Mouse (Mus musculus) liver, embryonic 15.5 days (tissue): ENCODE measurements around the gene Gtf2e1. TPM values are rescaled to one million over a fixed set of nuclear protein-coding genes. Genes with fewer than 3 reads are reported as not detected.

Source experiments
- ATAC-seq: fragments of 200-750 bp; cut with Nextera tagmentation; 2 replicates; pipeline ENCODE4 v1.8.0; 2017; ENCODE audit warnings: moderate number of reproducible peaks, mild to moderate bottlenecking, moderate library complexity; ENCODE audit not compliant: insufficient read depth
- H3K27ac ChIP-seq: fragments of 300-500 bp; sonication (generic); replicated peaks from 2 replicates; pipeline ENCODE4 v1.5.1; 2015; ENCODE audit warnings: mild to moderate bottlenecking, inconsistent platforms
- H3K27me3 ChIP-seq: fragments of 300-500 bp; sonication (generic); 2 replicates; pipeline ENCODE4 v1.6.1; 2015; ENCODE audit warnings: mild to moderate bottlenecking, inconsistent platforms
- H3K36me3 ChIP-seq: fragments of 300-500 bp; sonication (generic); replicated peaks from 2 replicates; pipeline ENCODE4 v1.6.1; 2015; ENCODE audit warnings: moderate library complexity, mild to moderate bottlenecking, inconsistent platforms
- H3K4me1 ChIP-seq: fragments of 300-500 bp; sonication (generic); replicated peaks from 2 replicates; pipeline ENCODE4 v1.6.1; 2015; ENCODE audit warnings: inconsistent platforms
- H3K4me2 ChIP-seq: fragments of 300-500 bp; sonication (generic); 2 replicates; pipeline ENCODE4 v1.6.1; 2015; ENCODE audit warnings: moderate library complexity, mild to moderate bottlenecking, inconsistent platforms
- H3K4me3 ChIP-seq: fragments of 300-500 bp; sonication (generic); replicated peaks from 2 replicates; pipeline ENCODE4 v1.5.1; 2015; ENCODE audit warnings: mild to moderate bottlenecking, inconsistent platforms
- H3K9ac ChIP-seq: fragments of 300-500 bp; sonication (generic); 2 replicates; pipeline ENCODE4 v1.6.1; 2015; ENCODE audit warnings: moderate library complexity, mild to moderate bottlenecking, inconsistent platforms
- H3K9me3 ChIP-seq: fragments of 300-500 bp; sonication (generic); replicated peaks from 2 replicates; pipeline ENCODE4 v1.6.1; 2016; ENCODE audit warnings: inconsistent platforms
- WGBS: fragments of 180-500 bp; shearing (Covaris S2); methylation state at CpG from one replicate; pipeline ENCODE4 v1.1.7; 2015; ENCODE audit warnings: mixed read lengths; ENCODE audit not compliant: insufficient replicate concordance; 5-methylcytosine and 5-hydroxymethylcytosine counted together
- polyA plus RNA-seq: library from polyadenylated mRNA; unstranded; fragments of >200 nt; fragmentation: Nextera tagmentation; extraction: Ambion mirVana; gene quantifications from 2 replicates; pipeline ENCODE4 v1.2.1, GENCODE M21; 2015

Gene Gtf2e1
- polyA plus RNA-seq, 1 experiment from 2014 or later: 7.6 TPM

DNA sequence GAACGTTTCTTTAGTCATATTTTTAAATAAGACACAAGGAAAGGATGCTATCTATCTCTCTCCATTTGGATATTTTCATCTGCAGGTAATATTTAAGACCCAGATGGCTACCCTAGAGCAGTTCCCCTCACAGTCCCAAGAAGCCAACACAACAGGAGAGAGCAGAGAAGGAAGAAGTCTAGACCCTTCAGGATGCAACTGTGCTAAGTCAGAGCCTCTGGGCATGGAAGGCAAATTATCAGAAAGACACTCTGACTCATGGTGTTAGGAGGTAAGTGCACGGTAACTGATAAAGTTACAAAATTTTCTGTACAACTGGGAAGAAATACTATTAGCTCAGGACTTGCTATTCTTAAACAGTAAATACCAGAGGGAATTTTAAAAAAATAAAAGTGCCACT lies 20.9 kb downstream of the Gtf2e1 start:
- Histone ChIP-seq H3K9me3 (peaks cover 3% of the 10 kb centered on the region; the same call in 1 of the 2 replicates), H3K27me3 (no peaks in the 10 kb centered on the region), H3K4me1 (no peaks in the 10 kb centered on the region), H3K9ac (no peak overlapping the region), H3K36me3 (peaks cover 48% of the 10 kb centered on the region), H3K4me3 (no peak overlapping the region), H3K27ac (no peak overlapping the region), H3K4me2 (no peak overlapping the region)
- WGBS: 46% methylated on average over 2 of the region's 2 CpGs
- ATAC-seq: no peak

DNA sequence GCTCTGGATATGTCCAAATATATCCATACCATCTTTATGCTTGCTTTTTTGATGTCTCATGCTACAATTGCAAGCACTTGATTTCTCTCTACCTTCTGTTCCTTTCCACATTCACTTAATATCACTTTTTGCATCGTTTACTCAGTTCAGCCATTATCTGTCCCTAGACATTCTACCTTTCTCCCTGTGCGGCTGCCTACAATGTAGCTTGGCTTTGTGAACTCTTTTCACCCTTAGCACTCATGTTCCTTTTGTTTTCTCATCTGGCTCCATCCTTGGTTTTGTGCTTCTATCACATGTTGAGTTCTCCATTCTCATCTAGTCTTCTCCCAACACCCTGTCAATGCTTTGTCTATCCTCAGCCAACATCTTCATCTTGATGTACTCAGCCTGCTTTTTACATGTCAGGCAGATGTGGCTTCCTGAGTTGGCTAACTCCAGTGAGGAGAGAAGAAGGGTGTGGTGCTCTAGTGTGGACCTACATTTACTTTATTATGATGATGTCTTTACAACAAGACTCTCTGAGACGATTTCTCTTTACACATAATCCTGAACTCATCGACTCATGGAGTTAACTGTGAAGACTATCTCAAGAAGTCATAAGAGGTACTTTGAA lies 21.9 kb downstream of the Gtf2e1 start:
- H3K36me3 ChIP-seq: peaks cover 42% of the 10 kb centered on the region

GRCm38 (mm10) chr16:37516376-37516993 lies 23.1 kb downstream of the Gtf2e1 start:
- no peak overlapping the region for H3K27ac ChIP-seq
- H3K27me3 ChIP-seq: no peaks in the 10 kb centered on the region
- peaks cover 35% of the 10 kb centered on the region for H3K36me3 ChIP-seq
- no peak overlapping the region for H3K9ac ChIP-seq
- no peak overlapping the region for H3K4me2 ChIP-seq
- no peak for ATAC-seq
- no peaks in the 10 kb centered on the region for H3K9me3 ChIP-seq
- WGBS: 63% methylated on average over 6 of the region's 6 CpGs
- H3K4me3 ChIP-seq: no peak overlapping the region
- no peaks in the 10 kb centered on the region for H3K4me1 ChIP-seq

More for the DNA sequence above, 21.9 kb downstream of the Gtf2e1 start:
- H3K9ac ChIP-seq: no peak overlapping the region
- no peaks in the 10 kb centered on the region for H3K9me3 ChIP-seq
- H3K4me3 ChIP-seq: no peak overlapping the region
- no peaks in the 10 kb centered on the region for H3K4me1 ChIP-seq
- H3K27ac ChIP-seq: no peak overlapping the region
- 71% methylated on average over 4 of the region's 4 CpGs for WGBS
- H3K27me3 ChIP-seq: no peaks in the 10 kb centered on the region
- H3K4me2 ChIP-seq: no peak overlapping the region
- no peak for ATAC-seq

DNA sequence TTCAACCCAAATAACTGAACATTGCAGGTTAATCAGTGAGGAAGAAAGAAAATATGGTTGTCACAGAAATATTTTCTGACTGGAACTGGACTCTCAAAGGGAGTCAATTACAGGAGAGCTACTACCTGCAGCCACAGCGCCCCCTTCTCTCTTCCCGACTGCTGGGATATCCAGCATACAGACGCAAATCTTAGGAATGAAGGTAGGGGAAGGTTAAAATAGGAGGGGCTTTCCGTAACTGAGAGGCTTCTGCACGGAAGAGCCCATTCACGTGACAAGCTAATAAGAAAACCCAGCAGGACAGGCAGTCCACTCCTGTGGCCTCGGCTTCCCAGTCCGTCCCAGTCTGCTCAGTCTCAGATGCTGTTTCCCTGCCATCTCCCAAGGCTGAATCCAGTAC lies 24.9 kb downstream of the Gtf2e1 start:
- H3K27me3 ChIP-seq: no peaks in the 10 kb centered on the region
- 85% methylated on average over 8 of the region's 8 CpGs for WGBS
- no peaks in the 10 kb centered on the region for H3K9me3 ChIP-seq
- no peak overlapping the region for H3K9ac ChIP-seq
- ATAC-seq: no peak
- H3K4me3 ChIP-seq: no peak overlapping the region
- no peak overlapping the region for H3K27ac ChIP-seq
- H3K4me1 ChIP-seq: no peaks in the 10 kb centered on the region
- H3K36me3 ChIP-seq: peaks cover 30% of the 10 kb centered on the region
- H3K4me2 ChIP-seq: no peak overlapping the region

DNA sequence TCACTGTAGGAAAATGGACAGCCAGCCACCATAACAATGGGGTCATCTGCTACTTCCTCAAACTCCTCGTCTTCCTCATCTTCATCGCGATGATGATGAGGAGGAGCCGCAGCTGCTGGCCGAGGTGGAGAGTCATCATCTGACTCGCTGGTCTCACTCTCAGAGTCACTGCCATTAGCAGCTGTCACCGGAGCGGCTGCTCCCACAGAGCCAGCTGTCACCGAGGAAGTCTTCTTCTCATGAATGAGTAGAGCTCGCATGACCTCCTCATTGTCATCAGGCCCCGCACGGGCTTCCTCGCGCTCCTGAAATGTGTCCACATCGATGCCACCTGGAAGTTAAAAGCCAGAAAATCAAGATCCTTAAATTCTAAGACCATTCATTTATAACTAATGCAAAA lies 28.1 kb downstream of the Gtf2e1 start:
- Histone ChIP-seq H3K9me3 (no peaks in the 10 kb centered on the region), H3K27ac (no peak overlapping the region), H3K9ac (no peak overlapping the region), H3K4me2 (no peak overlapping the region), H3K4me1 (no peaks in the 10 kb centered on the region), H3K36me3 (peaks cover 25% of the 10 kb centered on the region), H3K4me3 (no peak overlapping the region), H3K27me3 (no peaks in the 10 kb centered on the region)
- 88% methylated on average over 15 of the region's 15 CpGs for WGBS
- no peak for ATAC-seq

DNA sequence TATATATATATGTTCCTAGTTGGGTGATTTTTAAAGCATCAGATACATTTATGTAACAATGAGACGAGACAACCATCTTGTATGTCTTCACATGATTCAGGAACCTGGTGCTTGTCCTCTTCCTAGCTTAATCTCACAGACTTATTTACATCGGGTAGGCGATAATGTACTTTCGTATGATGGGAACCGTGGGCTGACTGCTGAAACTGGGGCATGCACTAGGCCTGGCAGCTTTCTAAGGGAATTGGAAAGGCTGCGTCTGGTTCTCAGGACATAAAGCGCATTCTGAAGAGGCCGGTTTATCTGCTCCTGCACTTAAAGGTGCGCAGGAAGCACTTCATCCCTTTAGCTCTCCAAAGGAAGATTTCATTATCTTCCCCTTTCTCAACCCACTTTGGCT lies 32.8 kb downstream of the Gtf2e1 start:
- Histone ChIP-seq H3K4me1 (no peaks in the 10 kb centered on the region), H3K4me3 (no peak overlapping the region), H3K4me2 (no peak overlapping the region), H3K27me3 (no peaks in the 10 kb centered on the region), H3K9ac (no peak overlapping the region), H3K9me3 (no peaks in the 10 kb centered on the region), H3K27ac (no peak overlapping the region), H3K36me3 (peaks cover 13% of the 10 kb centered on the region)
- no peak for ATAC-seq
- WGBS: 77% methylated on average over 9 of the region's 9 CpGs

DNA sequence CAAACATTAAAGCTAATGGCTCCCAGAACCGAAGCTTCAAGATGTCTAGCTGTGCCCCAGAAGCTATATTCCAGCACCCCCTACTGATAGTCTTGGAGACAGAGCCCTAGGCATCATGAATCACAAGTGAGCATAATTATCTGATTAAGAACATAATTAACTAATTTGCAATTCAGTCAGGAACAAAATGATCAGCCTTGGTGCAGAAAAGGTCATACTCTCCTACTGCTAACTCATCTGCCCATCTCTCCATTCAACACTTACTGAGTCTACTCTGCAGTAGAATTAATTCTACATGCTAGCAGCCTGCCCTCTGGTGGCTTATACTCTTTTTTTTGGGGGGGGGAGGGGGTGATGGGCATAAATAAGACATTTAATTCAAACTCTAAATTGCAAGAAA lies 35.1 kb downstream of the Gtf2e1 start:
- Histone ChIP-seq H3K9me3 (no peaks in the 10 kb centered on the region), H3K4me3 (no peak overlapping the region), H3K9ac (no peak overlapping the region), H3K36me3 (no peaks in the 10 kb centered on the region), H3K27ac (no peak overlapping the region), H3K4me2 (no peak overlapping the region), H3K4me1 (no peaks in the 10 kb centered on the region), H3K27me3 (no peaks in the 10 kb centered on the region)
- no peak for ATAC-seq
- 43% methylated on average over 1 of the region's 1 CpGs for WGBS

DNA sequence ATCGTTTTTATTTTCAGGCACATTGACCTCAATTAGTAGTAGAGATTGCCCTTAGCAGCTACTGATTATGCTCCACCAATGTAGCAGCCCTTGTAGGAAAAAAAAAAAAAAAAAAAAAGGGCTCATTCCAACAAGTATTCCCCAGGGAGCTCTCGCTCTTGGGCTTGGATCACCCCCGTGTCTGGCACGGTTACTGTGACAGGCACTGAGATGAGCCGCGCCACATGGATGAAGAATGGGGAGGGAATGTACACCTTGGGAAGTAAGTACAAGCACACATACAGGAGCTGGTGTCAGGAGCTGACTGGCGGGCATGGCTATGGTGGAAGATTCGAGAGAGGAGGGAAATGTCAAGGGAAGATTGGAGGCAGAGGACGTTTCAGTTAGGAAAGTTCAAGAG lies 41.0 kb downstream of the Gtf2e1 start:
- Histone ChIP-seq H3K27me3 (no peaks in the 10 kb centered on the region), H3K36me3 (no peaks in the 10 kb centered on the region), H3K4me3 (no peak overlapping the region), H3K4me1 (no peaks in the 10 kb centered on the region), H3K4me2 (no peak overlapping the region), H3K27ac (no peak overlapping the region), H3K9me3 (no peaks in the 10 kb centered on the region), H3K9ac (no peak overlapping the region)
- WGBS: 74% methylated on average over 9 of the region's 9 CpGs
- ATAC-seq: no peak

GRCm38 (mm10) chr16:37495017-37495416 lies 44.6 kb downstream of the Gtf2e1 start:
- H3K9ac ChIP-seq: no peak overlapping the region
- no peaks in the 10 kb centered on the region for H3K9me3 ChIP-seq
- no peaks in the 10 kb centered on the region for H3K4me1 ChIP-seq
- no peak for ATAC-seq
- H3K4me2 ChIP-seq: no peak overlapping the region
- no peaks in the 10 kb centered on the region for H3K27me3 ChIP-seq
- WGBS: 61% methylated on average over 6 of the region's 6 CpGs
- H3K27ac ChIP-seq: no peak overlapping the region
- H3K36me3 ChIP-seq: no peaks in the 10 kb centered on the region
- H3K4me3 ChIP-seq: no peak overlapping the region

DNA sequence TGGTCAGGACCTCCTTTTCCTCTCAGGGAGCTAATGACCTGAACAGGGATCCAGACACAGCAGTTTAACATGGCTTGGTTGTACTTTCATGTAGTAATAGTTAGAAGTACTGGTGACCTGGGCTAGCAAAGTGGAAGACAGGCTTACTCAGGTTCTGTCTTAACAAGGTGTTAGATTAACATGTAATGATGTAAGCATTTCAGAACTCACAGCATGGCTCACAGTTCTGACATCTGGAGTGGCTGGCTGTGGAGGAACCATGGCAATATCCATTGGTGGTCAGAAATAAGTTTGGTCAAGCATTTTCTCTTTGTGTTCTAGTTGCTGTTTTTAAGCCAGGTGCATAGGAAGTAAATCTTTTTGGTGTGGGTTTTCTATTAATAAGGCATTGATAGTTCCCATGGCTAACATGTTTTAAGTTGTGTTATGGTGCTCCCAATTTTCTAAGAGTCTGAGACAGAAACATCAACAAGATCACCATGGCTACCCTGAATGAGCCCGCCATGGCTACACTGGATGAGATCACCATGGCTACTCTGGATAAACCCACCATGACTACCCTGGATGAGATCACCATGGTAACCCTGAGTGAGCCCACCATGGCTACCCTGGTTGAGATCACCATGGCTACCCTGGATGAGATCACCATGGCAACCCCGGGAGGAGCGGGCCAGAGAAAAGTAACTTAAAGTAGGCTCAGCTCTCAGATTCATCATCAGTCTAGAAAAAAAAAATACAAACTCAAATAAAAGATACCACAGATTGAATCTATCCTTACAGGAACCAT lies 52.6 kb downstream of the Gtf2e1 start:
- 80% methylated on average over 3 of the region's 3 CpGs for WGBS
- H3K27me3 ChIP-seq: no peaks in the 10 kb centered on the region
- H3K4me1 ChIP-seq: no peaks in the 10 kb centered on the region
- no peaks in the 10 kb centered on the region for H3K9me3 ChIP-seq
- no peak for ATAC-seq
- no peak overlapping the region for H3K9ac ChIP-seq
- no peak overlapping the region for H3K4me3 ChIP-seq
- H3K36me3 ChIP-seq: no peaks in the 10 kb centered on the region
- H3K27ac ChIP-seq: no peak overlapping the region
- no peak overlapping the region for H3K4me2 ChIP-seq
